Mouse (Mus musculus) adrenal gland, adult 10 weeks (tissue): ENCODE data around the gene Ranbp10. TPM values are rescaled to one million over a fixed set of nuclear protein-coding genes. Genes with fewer than 3 reads are reported as not detected.

ENCODE experiments used
- polyA plus RNA-seq: library from polyadenylated mRNA; stranded (reverse); fragments of 350-450 nt; fragmentation: Illumina TruSeq; extraction: RNeasy Lipid Tissue Mini Kit (QIAGEN cat#74804); gene quantifications from one replicate; pipeline ENCODE4 v1.2.3, GENCODE M21; 2014; ENCODE audit warnings: low read depth, low replicate concordance

The Ranbp10 gene
- 6.5 TPM for polyA plus RNA-seq

GRCm38 (mm10) chr8:105826861-105827848 lies at the start of gene Ranbp10, which contains the start of gene Tsnaxip1:
Gene Ranbp10 (minus strand): TSS chr8:105827350.
Gene Tsnaxip1 (plus strand): TSS chr8:105827731.

GRCm38 (mm10) chr8:105860143-105860981 lies 33.2 kb upstream of the Ranbp10 start, which contains the start of gene Nutf2:
Gene Nutf2 (plus strand): TSS chr8:105860580.

GRCm38 (mm10) chr8:105854715-105855216 lies 27.6 kb upstream of the Ranbp10 start, which contains the start of gene Thap11:
Gene Thap11 (plus strand): TSS chr8:105855132.

GRCm38 (mm10) chr8:105853178-105853577 lies 26.0 kb upstream of the Ranbp10 start, which contains the start of gene Cenpt:
Gene Cenpt (minus strand): TSS chr8:105853278.

GRCm38 (mm10) chr8:105758277-105759108 lies 68.7 kb downstream of the Ranbp10 start, which contains the start of gene Gfod2:
Gene Gfod2 (minus strand): TSS chr8:105758664.

Other genes with a start within 250 kb of the Ranbp10 start
- 1.2 TPM for gene Ripor1, start 222.1 kb downstream of the Ranbp10 start, polyA plus RNA-seq
- gene Ctcf, start 190.8 kb downstream of the Ranbp10 start, polyA plus RNA-seq: 80.5 TPM
- not detected for gene Agrp, start 190.0 kb downstream of the Ranbp10 start, polyA plus RNA-seq
- not detected for gene Carmil2, start 141.1 kb downstream of the Ranbp10 start, polyA plus RNA-seq
- 0.70 TPM for gene Acd, start 126.2 kb downstream of the Ranbp10 start, polyA plus RNA-seq
- not detected for gene Pard6a, start 126.2 kb downstream of the Ranbp10 start, polyA plus RNA-seq
- gene 4933405L10Rik, start 119.7 kb downstream of the Ranbp10 start, polyA plus RNA-seq: not detected
- 0.52 TPM for gene Enkd1, start 119.1 kb downstream of the Ranbp10 start, polyA plus RNA-seq
- 0.52 TPM for gene Gfod2, start 68.7 kb downstream of the Ranbp10 start, polyA plus RNA-seq
- gene Tsnaxip1, start 381 bp upstream of the Ranbp10 start, polyA plus RNA-seq: not detected
- 0.99 TPM for gene Cenpt, start 25.9 kb upstream of the Ranbp10 start, polyA plus RNA-seq
- gene Thap11, start 27.8 kb upstream of the Ranbp10 start, polyA plus RNA-seq: 11.8 TPM
- gene Nutf2, start 33.2 kb upstream of the Ranbp10 start, polyA plus RNA-seq: 80.1 TPM
- gene Edc4, start 53.5 kb upstream of the Ranbp10 start, polyA plus RNA-seq: 2.9 TPM
- gene Nrn1l, start 66.2 kb upstream of the Ranbp10 start, polyA plus RNA-seq: not detected
- gene Pskh1, start 73.1 kb upstream of the Ranbp10 start, polyA plus RNA-seq: 4.8 TPM
- 0.76 TPM for gene Ctrl, start 106.5 kb upstream of the Ranbp10 start, polyA plus RNA-seq
- gene Psmb10, start 111.1 kb upstream of the Ranbp10 start, polyA plus RNA-seq: 1.2 TPM
- not detected for gene Lcat, start 116.0 kb upstream of the Ranbp10 start, polyA plus RNA-seq
- gene Slc12a4, start 138.7 kb upstream of the Ranbp10 start, polyA plus RNA-seq: 4.4 TPM
- gene Dpep3, start 152.1 kb upstream of the Ranbp10 start, polyA plus RNA-seq: not detected
- gene Dus2, start 164.0 kb upstream of the Ranbp10 start, polyA plus RNA-seq: 2.3 TPM
- gene Dpep2nb, start 178.6 kb upstream of the Ranbp10 start, polyA plus RNA-seq: not detected
- 6.2 TPM for gene Ddx28, start 184.5 kb upstream of the Ranbp10 start, polyA plus RNA-seq
- gene Nfatc3, start 231.5 kb upstream of the Ranbp10 start, polyA plus RNA-seq: 124 TPM